Mouse (Mus musculus): ENCODE data around the gene Enpp7.

Gene Enpp7

GRCm38 (mm10) chr11:118987999-118988398 is at the start of gene Enpp7:
Gene Enpp7, plus strand, starts transcription at chr11:118988188.
- no peak for DNase-seq

DNA sequence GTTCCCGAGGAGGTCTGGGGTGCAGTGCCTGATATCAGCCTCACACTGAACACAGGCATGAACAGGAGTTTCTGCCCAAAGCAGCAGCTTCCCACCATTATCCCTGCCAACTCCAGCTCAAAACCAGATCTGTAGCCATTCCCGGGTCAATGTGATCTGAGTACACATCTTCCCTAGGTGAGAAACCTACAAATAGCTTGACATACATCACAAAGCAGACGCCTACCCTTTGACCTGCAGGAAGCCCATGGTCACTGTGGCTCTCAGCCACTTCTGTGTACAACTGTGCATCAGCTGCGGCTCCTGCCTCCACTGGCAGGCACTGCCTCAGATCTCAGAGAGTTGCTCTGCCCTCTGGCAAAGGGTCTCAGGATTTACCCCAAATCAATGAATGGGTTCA is 48.3 kb upstream of the Enpp7 start:
- peak; percentile 61 for DNase-seq

GRCm38 (mm10) chr11:118940539-118940938 is 47.4 kb upstream of the Enpp7 start:
- DNase-seq, result peak; percentile 98

DNA sequence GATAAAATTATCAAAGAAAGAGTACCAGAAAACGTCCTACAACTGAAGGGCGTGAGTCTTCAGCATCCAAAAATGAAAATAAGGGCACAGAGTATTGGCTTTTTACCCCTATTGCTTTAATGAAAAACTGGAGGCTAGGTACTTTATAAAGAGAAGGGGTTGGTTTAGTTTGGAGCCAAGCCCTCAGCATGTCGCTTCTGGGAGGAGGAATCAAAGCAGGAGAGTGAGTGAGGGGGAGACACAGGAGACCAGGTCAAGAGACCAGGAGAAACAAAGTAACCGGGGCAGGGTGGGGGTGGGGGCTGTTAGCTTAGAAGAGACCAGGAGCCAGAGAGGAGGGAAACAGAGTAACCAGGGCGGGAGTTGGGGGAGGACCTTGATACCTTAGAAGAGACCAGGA is 46.7 kb upstream of the Enpp7 start:
- peak; percentile 36 for DNase-seq

DNA sequence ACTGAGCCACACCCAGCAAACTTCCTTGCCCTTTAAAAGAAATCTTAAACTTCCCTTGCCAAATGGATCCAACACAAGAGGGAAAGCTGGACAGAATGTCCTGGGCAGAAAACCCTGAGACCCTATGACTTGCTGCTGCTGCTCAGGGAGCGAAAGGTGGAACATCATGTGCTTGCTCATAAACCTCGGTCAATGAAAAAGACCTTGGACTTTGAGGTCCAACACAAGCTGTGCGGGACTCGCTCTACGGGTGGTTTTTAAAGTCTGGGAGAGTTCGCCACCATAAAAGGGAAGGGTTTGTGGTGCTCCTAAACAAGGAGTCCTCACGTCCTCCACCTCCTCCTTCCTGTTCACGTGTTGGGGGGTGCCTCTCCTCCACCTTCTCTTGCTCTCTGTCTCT is 42.1 kb upstream of the Enpp7 start:
- DNase-seq, result no peak

- DNase-seq, result no peak
Observed at GRCm38 (mm10) chr11:118955016-118955415, 33.0 kb upstream of the Enpp7 start.

GRCm38 (mm10) chr11:118957070-118957471 is 30.9 kb upstream of the Enpp7 start:
- DNase-seq, result peak; percentile 90

GRCm38 (mm10) chr11:118960649-118961048 is 27.3 kb upstream of the Enpp7 start:
- DNase-seq, result peak; percentile 31

DNA sequence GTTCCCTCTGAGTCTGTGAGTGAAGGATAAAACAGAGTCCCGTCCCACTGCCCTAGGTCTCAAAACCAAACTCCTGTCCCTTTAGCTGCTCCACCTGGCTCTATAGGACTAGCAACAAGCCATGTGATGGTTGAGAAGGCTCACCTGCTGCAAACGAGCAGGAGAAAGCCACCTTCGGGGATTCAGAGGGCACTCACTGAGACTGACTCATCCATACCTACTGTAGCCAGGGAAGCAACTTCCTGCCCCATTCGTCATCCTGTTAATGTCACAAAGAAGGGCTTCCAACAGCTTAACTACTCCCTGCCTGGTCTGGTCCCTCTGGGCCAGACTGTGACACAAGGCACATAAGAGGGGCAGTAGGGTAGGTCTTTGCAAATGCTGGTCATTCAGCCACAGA is 25.5 kb upstream of the Enpp7 start:
- DNase-seq, result no peak

GRCm38 (mm10) chr11:118963926-118964325 is 24.1 kb upstream of the Enpp7 start:
- peak; percentile 57 for DNase-seq

GRCm38 (mm10) chr11:118965078-118965477 is 22.9 kb upstream of the Enpp7 start:
- no peak for DNase-seq

DNA sequence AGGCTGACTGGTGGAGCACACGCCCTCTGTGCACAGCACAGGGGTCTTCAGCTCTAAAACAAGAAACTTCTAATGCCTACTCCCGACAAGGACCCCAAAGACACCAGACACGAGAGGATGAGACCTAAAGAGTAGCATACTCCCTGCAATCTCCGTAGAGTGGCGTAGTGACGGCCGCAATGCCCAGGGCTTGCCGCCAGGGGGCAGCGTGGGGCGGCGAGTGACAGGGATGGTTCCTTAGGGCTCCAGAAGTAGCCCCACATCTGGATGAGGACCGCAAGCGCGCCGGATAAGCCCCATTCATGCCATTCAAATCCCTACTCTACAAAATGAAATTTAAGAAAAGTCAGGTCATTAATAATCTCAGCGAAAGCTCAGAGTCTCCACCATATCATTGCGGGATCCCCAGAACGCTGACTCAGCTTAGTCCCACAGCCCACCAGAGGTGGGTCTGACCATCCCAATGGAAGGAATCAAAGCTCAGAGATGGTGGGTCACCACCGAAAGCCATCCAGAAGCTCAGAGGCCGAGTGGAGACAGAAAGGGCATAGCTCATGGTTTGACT is 16.4 kb upstream of the Enpp7 start:
- DNase-seq, result peak; percentile 53

- DNase-seq, result peak; percentile 98
Observed at GRCm38 (mm10) chr11:118972431-118973377, 15.3 kb upstream of the Enpp7 start.

GRCm38 (mm10) chr11:118974340-118974739 is 13.6 kb upstream of the Enpp7 start:
- no peak for DNase-seq

GRCm38 (mm10) chr11:118975427-118975826 is 12.6 kb upstream of the Enpp7 start:
- peak; percentile 81 for DNase-seq

- peak; percentile 60 for DNase-seq
Observed at GRCm38 (mm10) chr11:118975917-118976316, 12.1 kb upstream of the Enpp7 start.

DNA sequence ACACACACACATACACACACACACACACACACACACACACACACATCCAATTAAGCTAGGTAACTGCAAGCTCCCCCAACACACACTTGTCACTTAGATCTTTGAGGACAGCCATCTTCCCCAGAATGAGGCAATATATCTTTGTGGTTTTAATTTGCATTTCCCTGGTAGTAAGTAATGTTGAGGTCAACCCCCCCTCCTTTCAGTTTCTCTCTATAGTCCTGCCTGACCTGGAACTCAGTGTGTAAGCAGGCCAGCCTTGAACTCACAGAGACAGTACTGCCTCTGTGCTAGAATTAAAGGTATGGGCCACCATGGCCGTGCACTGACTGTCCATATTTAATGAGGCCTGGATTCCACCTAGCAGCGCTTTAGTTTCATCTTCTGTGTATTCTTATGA is 7.6 kb upstream of the Enpp7 start:
- no peak for DNase-seq

- no peak for DNase-seq
Observed at GRCm38 (mm10) chr11:118981012-118981776, 6.8 kb upstream of the Enpp7 start.

GRCm38 (mm10) chr11:118982593-118983113 is 5.3 kb upstream of the Enpp7 start:
- DNase-seq, result no peak

- DNase-seq, result no peak
Observed at GRCm38 (mm10) chr11:118985571-118985970, 2.4 kb upstream of the Enpp7 start.

DNA sequence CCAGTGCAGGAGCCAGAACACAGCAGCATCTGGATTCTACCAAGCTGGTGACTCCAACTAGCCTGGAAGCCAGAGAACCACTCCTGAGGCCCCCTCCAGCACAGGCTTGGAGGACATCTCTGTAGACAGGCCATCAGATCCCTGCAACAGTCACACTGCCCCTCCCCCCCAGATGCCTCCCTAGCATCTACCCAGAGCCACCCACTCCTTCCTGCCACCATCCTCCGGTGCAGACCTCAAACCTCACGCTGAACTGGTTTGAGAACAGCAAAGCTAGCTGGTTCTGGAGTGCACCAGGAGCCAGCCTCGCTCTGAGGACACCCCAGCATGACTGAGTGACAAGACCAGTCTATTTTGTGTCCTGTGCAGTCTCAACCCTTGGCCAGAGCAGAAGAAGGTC is 4.8 kb downstream of the Enpp7 start:
- no peak for DNase-seq

DNA sequence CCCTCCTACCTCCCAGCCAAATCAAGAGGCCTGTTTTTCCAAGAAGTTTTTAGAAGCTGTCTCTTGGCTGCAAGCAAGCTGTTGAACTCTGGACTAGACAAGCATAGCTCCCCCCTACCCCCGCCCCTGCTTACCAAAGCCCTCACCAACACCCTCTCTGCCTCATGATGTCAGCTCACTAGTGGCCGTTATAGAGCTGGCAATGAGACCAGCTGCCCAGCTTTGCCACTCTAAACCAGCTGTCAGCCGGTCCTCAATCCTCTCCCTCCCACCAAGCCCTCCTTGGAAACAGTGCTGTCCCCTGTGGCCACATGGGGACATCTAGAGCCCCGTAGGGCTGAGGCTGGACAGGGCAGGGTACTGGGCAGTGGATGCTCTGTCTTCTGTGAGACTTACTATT is 7.5 kb downstream of the Enpp7 start:
- DNase-seq, result no peak

- no peak for DNase-seq
Observed at GRCm38 (mm10) chr11:118997182-118997581, 9.2 kb downstream of the Enpp7 start.
